Mouse (Mus musculus): ENCODE results near the gene Lingo1. TPM values are rescaled to one million over a fixed set of nuclear protein-coding genes. Genes with fewer than 3 reads are reported as not detected.

Lingo1 gene
- polyA plus RNA-seq, 1 experiment, result 0.37 TPM

DNA sequence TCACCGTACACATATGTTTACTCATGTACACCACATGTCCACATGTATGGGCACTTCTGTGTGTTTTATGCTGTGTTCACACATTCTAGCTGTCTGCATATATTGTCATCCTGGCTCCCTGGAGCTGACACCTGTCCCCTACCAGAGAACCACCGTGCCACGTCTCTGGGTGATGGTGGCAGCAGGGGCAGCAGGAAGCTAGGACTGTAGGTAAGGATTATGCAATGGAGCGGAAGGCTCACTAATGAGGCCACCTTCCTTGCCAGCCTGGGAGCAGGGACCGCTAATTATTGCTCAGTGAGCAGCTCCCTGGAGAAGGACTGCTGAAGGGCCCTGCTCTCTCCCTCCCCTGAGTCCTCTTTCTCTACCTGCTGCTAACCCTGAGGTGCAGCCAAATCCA, 44.5 kb upstream of the Lingo1 start:
- TF ChIP-seq MYOG (IDR thresholded peaks at IDR 0.05; ENCODE audit: control insufficient read depth, extremely low read depth, insufficient read length), result no peak
- no peak for TF ChIP-seq MYOD1 (IDR thresholded peaks at IDR 0.05; ENCODE audit: control insufficient read depth, insufficient read length, low read depth)
- no peak for TF ChIP-seq FOSL1 (IDR thresholded peaks at IDR 0.05; ENCODE audit: insufficient read depth, low read length, poor library complexity, severe bottlenecking)
- no peak for TF ChIP-seq CTCF (IDR thresholded peaks at IDR 0.05; ENCODE audit: control insufficient read depth, insufficient read depth, insufficient read length)
- no peak for TF ChIP-seq USF1 (IDR thresholded peaks at IDR 0.05; ENCODE audit: low read depth)
- TF ChIP-seq CEBPB (IDR thresholded peaks at IDR 0.05; ENCODE audit: low read depth), result no peak
- no peak for TF ChIP-seq MAX (IDR thresholded peaks at IDR 0.05)
- H3K4me3 ChIP-seq (ENCODE audit: insufficient read depth, poor library complexity, severe bottlenecking), result no peak overlapping the region
- no peaks in the 10 kb centered on the region for H3K27me3 ChIP-seq (ENCODE audit: control insufficient read depth, insufficient read depth, insufficient read length)

DNA sequence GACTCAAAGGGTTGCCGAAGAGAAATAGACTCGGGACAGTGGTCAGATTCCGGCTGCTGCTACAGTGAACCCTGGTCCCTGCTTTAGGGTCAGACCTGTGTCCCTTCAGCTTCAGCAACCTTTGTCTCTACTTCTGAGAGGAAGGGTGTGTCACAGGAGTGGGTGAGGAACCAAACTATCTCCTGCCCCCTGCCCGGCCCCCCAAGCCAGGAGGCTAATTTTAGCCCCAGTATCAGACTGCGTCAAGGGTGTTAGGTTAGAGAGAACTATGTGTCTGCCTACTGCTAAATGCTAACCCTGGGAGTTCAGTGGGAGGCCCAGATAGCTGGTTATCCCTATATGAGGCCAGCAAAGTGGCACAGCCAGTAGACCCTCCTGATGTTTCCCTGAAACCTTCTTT, 38.9 kb upstream of the Lingo1 start:
- TF ChIP-seq CTCF (IDR thresholded peaks at IDR 0.05; ENCODE audit: control insufficient read depth, insufficient read depth, insufficient read length) (no peak), CEBPB (IDR thresholded peaks at IDR 0.05; ENCODE audit: low read depth) (no peak), FOSL1 (IDR thresholded peaks at IDR 0.05; ENCODE audit: insufficient read depth, low read length, poor library complexity, severe bottlenecking) (no peak), MAX (IDR thresholded peaks at IDR 0.05) (no peak), MYOG (IDR thresholded peaks at IDR 0.05; ENCODE audit: control insufficient read depth, extremely low read depth, insufficient read length) (no peak), USF1 (IDR thresholded peaks at IDR 0.05; ENCODE audit: low read depth) (no peak), MYOD1 (IDR thresholded peaks at IDR 0.05; ENCODE audit: control insufficient read depth, insufficient read length, low read depth) (no peak)
- Histone ChIP-seq H3K79me2 (ENCODE audit: control insufficient read depth, insufficient read depth) (no peaks in the 10 kb centered on the region), H3K27me3 (ENCODE audit: control insufficient read depth, insufficient read depth, insufficient read length) (peaks cover under 1% of the 10 kb centered on the region), H3ac (ENCODE audit: control insufficient read depth, insufficient read length, low read depth) (no peak overlapping the region), H3K79me3 (ENCODE audit: low read depth) (no peaks in the 10 kb centered on the region), H3K36me3 (ENCODE audit: control insufficient read depth, insufficient read depth) (no peaks in the 10 kb centered on the region), H3K4me3 (ENCODE audit: insufficient read depth, poor library complexity, severe bottlenecking) (no peak overlapping the region)

More for the DNA sequence above, 44.5 kb upstream of the Lingo1 start:
- no peaks in the 10 kb centered on the region for H3K36me3 ChIP-seq (ENCODE audit: control insufficient read depth, insufficient read depth)
- no peaks in the 10 kb centered on the region for H3K79me2 ChIP-seq (ENCODE audit: control insufficient read depth, insufficient read depth)
- no peak overlapping the region for H3ac ChIP-seq (ENCODE audit: control insufficient read depth, insufficient read length, low read depth)
- H3K79me3 ChIP-seq (ENCODE audit: low read depth), result no peaks in the 10 kb centered on the region

DNA sequence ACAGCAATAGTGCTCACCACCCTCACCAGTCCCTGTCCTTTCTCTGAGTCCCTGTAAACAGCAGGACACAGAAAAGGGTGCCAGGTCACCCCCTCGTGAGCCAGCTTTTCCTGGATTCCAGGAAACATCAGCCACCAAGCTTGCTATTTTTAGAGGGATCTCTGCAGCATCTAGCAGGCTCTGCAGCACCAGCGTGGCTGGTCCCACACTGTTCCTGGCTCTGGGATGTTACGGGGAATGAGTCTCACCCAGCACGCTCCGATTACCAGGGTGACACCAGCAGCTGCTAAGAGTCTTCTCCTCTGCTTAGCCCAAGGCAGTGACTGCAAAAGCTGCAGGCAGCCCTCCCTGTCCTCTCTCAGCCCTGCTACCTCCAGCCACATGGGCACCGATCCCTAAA, 36.6 kb upstream of the Lingo1 start:
- no peaks in the 10 kb centered on the region for H3K36me3 ChIP-seq (ENCODE audit: control insufficient read depth, insufficient read depth)

DNA sequence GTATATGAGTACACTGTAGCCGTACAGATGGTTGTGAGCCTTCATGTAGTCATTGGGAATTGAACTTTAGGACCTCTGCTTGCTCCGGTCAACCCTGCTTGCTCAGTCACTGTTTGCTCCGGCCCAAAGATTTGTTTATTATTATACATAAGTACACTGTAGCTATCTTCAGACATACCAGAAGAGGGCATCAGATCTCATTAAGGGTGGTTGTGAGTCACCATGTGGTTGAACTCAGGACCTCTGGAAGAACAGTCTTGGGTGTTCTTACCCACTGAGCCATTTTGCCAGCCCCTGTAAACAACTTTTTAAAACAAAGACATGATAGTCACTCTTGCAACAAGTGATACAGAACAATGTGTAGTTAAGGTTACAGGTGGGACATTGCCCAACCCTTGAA, 35.6 kb upstream of the Lingo1 start:
- peaks cover 15% of the 10 kb centered on the region for H3K27me3 ChIP-seq (ENCODE audit: control insufficient read depth, insufficient read depth, insufficient read length)
- H3K79me3 ChIP-seq (ENCODE audit: low read depth), result no peaks in the 10 kb centered on the region
- no peaks in the 10 kb centered on the region for H3K79me2 ChIP-seq (ENCODE audit: control insufficient read depth, insufficient read depth)
- no peaks in the 10 kb centered on the region for H3K36me3 ChIP-seq (ENCODE audit: control insufficient read depth, insufficient read depth)
- H3ac ChIP-seq (ENCODE audit: control insufficient read depth, insufficient read length, low read depth), result no peak overlapping the region
- TF ChIP-seq FOSL1 (IDR thresholded peaks at IDR 0.05; ENCODE audit: insufficient read depth, low read length, poor library complexity, severe bottlenecking) (no peak), MAX (IDR thresholded peaks at IDR 0.05) (no peak), USF1 (IDR thresholded peaks at IDR 0.05; ENCODE audit: low read depth) (no peak), MYOD1 (IDR thresholded peaks at IDR 0.05; ENCODE audit: control insufficient read depth, insufficient read length, low read depth) (no peak), MYOG (IDR thresholded peaks at IDR 0.05; ENCODE audit: control insufficient read depth, extremely low read depth, insufficient read length) (no peak), CEBPB (IDR thresholded peaks at IDR 0.05; ENCODE audit: low read depth) (no peak), CTCF (IDR thresholded peaks at IDR 0.05; ENCODE audit: control insufficient read depth, insufficient read depth, insufficient read length) (no peak)
- no peak overlapping the region for H3K4me3 ChIP-seq (ENCODE audit: insufficient read depth, poor library complexity, severe bottlenecking)

More for the DNA sequence above, 36.6 kb upstream of the Lingo1 start:
- Histone ChIP-seq H3K79me3 (ENCODE audit: low read depth) (no peaks in the 10 kb centered on the region), H3ac (ENCODE audit: control insufficient read depth, insufficient read length, low read depth) (no peak overlapping the region), H3K4me3 (ENCODE audit: insufficient read depth, poor library complexity, severe bottlenecking) (no peak overlapping the region), H3K79me2 (ENCODE audit: control insufficient read depth, insufficient read depth) (no peaks in the 10 kb centered on the region), H3K27me3 (ENCODE audit: control insufficient read depth, insufficient read depth, insufficient read length) (peaks cover 13% of the 10 kb centered on the region)
- TF ChIP-seq FOSL1 (IDR thresholded peaks at IDR 0.05; ENCODE audit: insufficient read depth, low read length, poor library complexity, severe bottlenecking) (no peak), USF1 (IDR thresholded peaks at IDR 0.05; ENCODE audit: low read depth) (no peak), MYOG (IDR thresholded peaks at IDR 0.05; ENCODE audit: control insufficient read depth, extremely low read depth, insufficient read length) (no peak), MAX (IDR thresholded peaks at IDR 0.05) (no peak), CTCF (IDR thresholded peaks at IDR 0.05; ENCODE audit: control insufficient read depth, insufficient read depth, insufficient read length) (no peak), CEBPB (IDR thresholded peaks at IDR 0.05; ENCODE audit: low read depth) (no peak), MYOD1 (IDR thresholded peaks at IDR 0.05; ENCODE audit: control insufficient read depth, insufficient read length, low read depth) (no peak)

DNA sequence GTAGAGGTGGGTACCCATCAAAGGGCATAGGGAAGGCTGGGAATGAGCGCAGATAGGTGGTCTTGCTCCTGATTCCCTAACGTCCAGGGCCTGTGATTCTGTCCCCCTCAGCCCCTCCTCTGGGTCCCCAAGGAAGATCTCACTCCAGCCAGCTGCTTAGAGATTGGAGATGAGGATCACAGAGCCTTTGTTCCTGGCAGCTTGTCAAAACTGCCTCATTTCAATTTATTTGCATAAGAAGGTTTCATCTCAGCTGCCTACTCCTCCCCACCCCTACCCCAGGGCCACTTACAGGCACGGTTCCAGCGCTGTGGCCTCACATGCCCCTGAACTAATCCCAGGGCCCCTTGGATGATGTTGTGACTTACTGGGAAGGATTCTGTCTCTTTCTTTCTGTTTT, 33.9 kb upstream of the Lingo1 start:
- Histone ChIP-seq H3K79me3 (ENCODE audit: low read depth) (no peaks in the 10 kb centered on the region), H3K79me2 (ENCODE audit: control insufficient read depth, insufficient read depth) (no peaks in the 10 kb centered on the region), H3K4me3 (ENCODE audit: insufficient read depth, poor library complexity, severe bottlenecking) (no peak overlapping the region), H3K27me3 (ENCODE audit: control insufficient read depth, insufficient read depth, insufficient read length) (peaks cover 19% of the 10 kb centered on the region), H3ac (ENCODE audit: control insufficient read depth, insufficient read length, low read depth) (no peak overlapping the region), H3K36me3 (ENCODE audit: control insufficient read depth, insufficient read depth) (no peaks in the 10 kb centered on the region)
- TF ChIP-seq USF1 (IDR thresholded peaks at IDR 0.05; ENCODE audit: low read depth) (no peak), CEBPB (IDR thresholded peaks at IDR 0.05; ENCODE audit: low read depth) (no peak), FOSL1 (IDR thresholded peaks at IDR 0.05; ENCODE audit: insufficient read depth, low read length, poor library complexity, severe bottlenecking) (no peak), MYOG (IDR thresholded peaks at IDR 0.05; ENCODE audit: control insufficient read depth, extremely low read depth, insufficient read length) (no peak), CTCF (IDR thresholded peaks at IDR 0.05; ENCODE audit: control insufficient read depth, insufficient read depth, insufficient read length) (no peak), MAX (IDR thresholded peaks at IDR 0.05) (no peak), MYOD1 (IDR thresholded peaks at IDR 0.05; ENCODE audit: control insufficient read depth, insufficient read length, low read depth) (no peak)

DNA sequence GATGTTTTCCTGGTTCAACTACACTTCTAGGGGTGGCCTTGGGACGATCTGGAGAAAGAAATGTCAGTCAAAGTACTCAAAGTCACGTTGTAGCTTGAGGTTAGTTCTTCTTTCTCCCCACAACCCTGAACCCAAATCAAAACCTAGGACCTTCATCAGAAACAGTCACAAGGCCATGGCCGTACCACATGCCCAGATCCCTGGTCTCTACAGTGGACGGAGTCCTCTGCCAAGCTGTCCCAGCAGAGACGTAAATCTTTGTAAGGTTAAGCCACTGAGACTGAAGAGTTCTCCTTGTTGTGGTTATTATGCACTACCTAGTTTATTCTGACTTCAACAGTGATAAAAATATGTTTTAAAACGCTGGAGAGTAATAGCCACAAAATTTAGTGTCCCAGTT, 32.6 kb upstream of the Lingo1 start:
- H3K79me3 ChIP-seq (ENCODE audit: low read depth), result no peaks in the 10 kb centered on the region
- H3K36me3 ChIP-seq (ENCODE audit: control insufficient read depth, insufficient read depth), result no peaks in the 10 kb centered on the region
- H3ac ChIP-seq (ENCODE audit: control insufficient read depth, insufficient read length, low read depth), result no peak overlapping the region
- no peaks in the 10 kb centered on the region for H3K79me2 ChIP-seq (ENCODE audit: control insufficient read depth, insufficient read depth)
- no peak for TF ChIP-seq CEBPB (IDR thresholded peaks at IDR 0.05; ENCODE audit: low read depth)
- no peak for TF ChIP-seq MAX (IDR thresholded peaks at IDR 0.05)
- peaks cover 19% of the 10 kb centered on the region for H3K27me3 ChIP-seq (ENCODE audit: control insufficient read depth, insufficient read depth, insufficient read length)
- no peak overlapping the region for H3K4me3 ChIP-seq (ENCODE audit: insufficient read depth, poor library complexity, severe bottlenecking)

Data from C2C12 (cell line).